Mouse (Mus musculus): ENCODE results near the gene Tmem88b. TPM values are rescaled to one million over a fixed set of nuclear protein-coding genes. Genes with fewer than 3 reads are reported as not detected.
"Not testable (repeated sequence)": the region's sequence is repeated elsewhere in the genome, so short reads cannot be mapped to it uniquely, and the experiment has no call there.

The Tmem88b gene
- polyA plus RNA-seq, 1 experiment from 2014 or later, result 0.24 TPM

DNA sequence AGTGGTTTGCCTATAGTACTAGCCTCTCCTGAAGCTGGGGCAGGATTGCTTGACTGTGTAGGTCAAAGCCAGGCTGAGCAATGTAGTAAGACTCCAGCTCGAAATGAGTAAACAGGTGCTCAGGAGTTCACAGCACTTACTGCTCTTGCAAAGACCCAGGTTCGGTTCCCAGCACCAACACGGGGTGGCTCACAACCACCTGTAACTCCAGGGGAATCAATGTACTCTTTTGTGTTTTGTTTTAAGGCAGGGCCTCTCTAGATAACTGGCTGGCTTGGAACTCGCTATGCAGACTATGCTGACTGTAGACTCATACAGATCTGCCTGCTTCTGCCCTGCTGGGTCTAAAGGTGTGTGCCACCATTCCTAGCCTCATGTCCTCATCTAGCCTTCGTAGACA lies 43.0 kb downstream of the Tmem88b start:
- Histone ChIP-seq H3K4me3 (no peak overlapping the region), H3K9me3 (no peaks in the 10 kb centered on the region), H3K36me3 (replicated peaks) (peaks cover 93% of the 10 kb centered on the region), H3K27ac (no peak overlapping the region), H3K4me1 (peaks cover 10% of the 10 kb centered on the region), H3K27me3 (ENCODE audit: poor library complexity, severe bottlenecking) (no peaks in the 10 kb centered on the region)
- 91% methylated on average over 5 of the region's 5 CpGs for WGBS
- no peak for DNase-seq (ENCODE audit: extremely low spot score, low spot score)

DNA sequence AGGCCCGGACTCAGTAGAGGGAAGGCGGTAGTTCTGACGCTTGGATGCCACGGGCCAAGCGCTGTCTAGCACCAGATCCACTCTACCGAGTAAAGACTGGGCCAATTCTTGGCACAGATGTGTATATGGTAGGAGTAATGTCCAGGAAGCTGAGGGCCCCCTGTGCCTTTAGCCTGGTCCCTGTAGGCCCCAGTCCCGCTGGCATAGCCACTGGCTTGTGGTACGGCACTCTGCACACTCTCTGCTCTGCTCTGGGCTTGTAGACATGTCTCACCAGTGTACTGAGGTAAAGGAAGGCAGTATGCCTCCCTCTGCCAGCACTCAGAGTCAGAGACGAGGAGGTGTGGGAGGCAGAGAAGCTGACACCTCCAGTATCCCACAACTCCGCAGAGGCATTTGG lies 45.0 kb downstream of the Tmem88b start:
- H3K36me3 ChIP-seq (replicated peaks), result peaks cover 86% of the 10 kb centered on the region
- 92% methylated on average over 10 of the region's 10 CpGs for WGBS

GRCm38 (mm10) chr4:155739741-155740636 lies 45.7 kb downstream of the Tmem88b start:
- H3K4me1 ChIP-seq, result peaks cover 28% of the 10 kb centered on the region
- 84% methylated on average over 37 of the region's 37 CpGs for WGBS
- peaks cover 79% of the 10 kb centered on the region for H3K36me3 ChIP-seq (replicated peaks)
- no peaks in the 10 kb centered on the region for H3K9me3 ChIP-seq
- no peak for DNase-seq (ENCODE audit: extremely low spot score, low spot score)
- H3K27me3 ChIP-seq (ENCODE audit: poor library complexity, severe bottlenecking), result no peaks in the 10 kb centered on the region
- H3K27ac ChIP-seq, result no peak overlapping the region
- peak overlapping the region; percentile 16; the same call in 1 of the 2 replicates for H3K4me3 ChIP-seq

More for the DNA sequence above, 45.0 kb downstream of the Tmem88b start:
- H3K4me1 ChIP-seq, result peaks cover 24% of the 10 kb centered on the region
- H3K27me3 ChIP-seq (ENCODE audit: poor library complexity, severe bottlenecking); H3K4me3 ChIP-seq; H3K9me3 ChIP-seq; DNase-seq (ENCODE audit: extremely low spot score, low spot score); H3K27ac ChIP-seq: not testable (repeated sequence)

DNA sequence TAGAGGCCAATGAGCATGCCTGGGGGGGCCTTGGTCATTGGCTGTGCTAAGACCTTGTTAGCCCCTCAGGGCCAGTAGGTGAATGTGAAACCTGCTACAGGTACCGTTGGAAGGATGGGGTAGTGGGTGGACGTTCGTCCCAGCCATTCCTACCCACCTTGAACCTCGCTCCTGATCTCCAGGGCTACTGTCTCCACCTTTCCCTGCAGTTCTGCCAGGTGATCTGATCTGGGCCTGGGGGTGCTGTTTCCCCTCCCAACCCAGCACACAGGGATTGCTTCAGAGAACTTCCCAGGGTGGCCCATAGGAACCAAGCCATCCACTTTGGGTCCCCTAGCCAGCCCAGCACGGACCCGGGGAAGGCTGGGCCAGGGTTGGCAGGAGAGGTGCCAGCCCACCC lies 46.5 kb downstream of the Tmem88b start:
- no peak for DNase-seq (ENCODE audit: extremely low spot score, low spot score)
- 80% methylated on average over 6 of the region's 6 CpGs for WGBS
- H3K27ac ChIP-seq, result no peak overlapping the region
- no peak overlapping the region for H3K4me3 ChIP-seq
- H3K36me3 ChIP-seq (replicated peaks), result peaks cover 71% of the 10 kb centered on the region
- H3K27me3 ChIP-seq (ENCODE audit: poor library complexity, severe bottlenecking), result no peaks in the 10 kb centered on the region
- H3K9me3 ChIP-seq, result no peaks in the 10 kb centered on the region
- peaks cover 34% of the 10 kb centered on the region for H3K4me1 ChIP-seq

DNA sequence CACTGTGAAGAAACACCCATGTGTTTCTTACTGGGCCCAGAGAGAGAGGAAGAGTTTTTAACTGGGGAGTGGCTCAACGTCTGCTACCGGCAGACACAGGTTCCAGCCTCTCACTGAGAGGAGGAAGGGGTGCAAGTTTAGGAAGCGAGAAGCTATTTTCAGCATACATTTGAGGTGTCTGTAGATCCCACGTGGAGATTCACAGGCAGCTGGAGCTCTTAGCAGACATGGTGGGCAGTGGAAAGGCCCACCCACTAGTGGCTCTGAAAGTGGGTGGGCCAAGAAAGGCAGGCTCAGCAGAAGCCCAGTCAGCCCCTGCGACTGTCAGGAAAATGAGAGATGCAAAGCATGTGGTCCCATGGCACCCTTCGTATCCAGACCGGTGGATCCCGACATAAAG lies 47.4 kb downstream of the Tmem88b start:
- H3K36me3 ChIP-seq (replicated peaks), result peaks cover 66% of the 10 kb centered on the region
- no peak overlapping the region for H3K4me3 ChIP-seq
- H3K27me3 ChIP-seq (ENCODE audit: poor library complexity, severe bottlenecking), result no peaks in the 10 kb centered on the region
- H3K9me3 ChIP-seq, result no peaks in the 10 kb centered on the region
- peaks cover 43% of the 10 kb centered on the region for H3K4me1 ChIP-seq
- WGBS, result 68% methylated on average over 8 of the region's 8 CpGs
- no peak for DNase-seq (ENCODE audit: extremely low spot score, low spot score)
- H3K27ac ChIP-seq, result no peak overlapping the region

DNA sequence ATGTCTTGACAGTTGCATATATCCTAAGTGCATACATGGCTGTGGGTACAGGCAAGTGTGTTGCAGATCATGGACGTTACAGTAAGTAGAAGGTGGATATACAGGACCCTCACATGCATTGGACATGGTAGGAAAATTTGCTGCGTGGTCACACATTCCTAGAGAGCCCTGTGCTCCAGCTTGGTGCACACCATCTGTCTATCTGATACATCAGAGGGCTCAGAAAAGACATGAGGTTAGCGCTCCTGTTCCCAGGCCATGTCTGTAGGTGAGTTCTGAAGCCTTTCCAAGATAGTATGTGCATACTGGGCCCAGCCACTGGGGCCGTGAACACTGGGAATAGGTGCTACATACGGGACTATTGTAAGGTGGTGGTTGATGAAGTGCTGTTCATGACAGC lies 49.3 kb downstream of the Tmem88b start:
- no peaks in the 10 kb centered on the region for H3K27me3 ChIP-seq (ENCODE audit: poor library complexity, severe bottlenecking)
- WGBS, result 91% methylated on average over 5 of the region's 5 CpGs
- no peak for DNase-seq (ENCODE audit: extremely low spot score, low spot score)
- H3K27ac ChIP-seq, result no peak overlapping the region
- H3K36me3 ChIP-seq (replicated peaks), result peaks cover 66% of the 10 kb centered on the region
- peaks cover 44% of the 10 kb centered on the region for H3K4me1 ChIP-seq
- no peaks in the 10 kb centered on the region for H3K9me3 ChIP-seq
- peak overlapping the region; percentile 83 for H3K4me3 ChIP-seq

DNA sequence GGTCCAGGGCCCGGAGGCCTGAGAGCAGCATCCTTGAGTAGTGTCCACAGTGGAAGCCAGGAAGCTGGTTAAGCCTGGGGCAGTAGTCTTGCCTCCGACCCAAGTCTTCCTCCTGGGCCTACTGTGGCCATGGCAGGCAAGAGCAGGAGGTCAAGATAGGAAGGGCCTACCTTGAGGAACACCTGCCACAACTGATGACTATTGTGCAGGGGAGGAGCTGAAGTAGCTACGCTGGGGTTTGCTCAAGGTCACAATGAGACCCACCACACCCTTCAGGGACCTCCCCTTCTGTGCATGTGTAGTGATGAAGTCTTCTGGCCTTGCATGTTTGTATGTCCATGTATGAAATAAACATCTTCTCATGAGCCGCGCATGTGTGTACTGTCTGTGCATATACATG lies 49.9 kb downstream of the Tmem88b start:
- Histone ChIP-seq H3K27me3 (ENCODE audit: poor library complexity, severe bottlenecking) (no peaks in the 10 kb centered on the region), H3K4me3 (peak overlapping the region; percentile 83), H3K4me1 (peaks cover 44% of the 10 kb centered on the region), H3K9me3 (no peaks in the 10 kb centered on the region), H3K27ac (peak overlapping the region; percentile 94), H3K36me3 (replicated peaks) (peaks cover 66% of the 10 kb centered on the region)
- no peak for DNase-seq (ENCODE audit: extremely low spot score, low spot score)
- 67% methylated on average over 5 of the region's 5 CpGs for WGBS

GRCm38 (mm10) chr4:155734951-155735702 lies 50.5 kb downstream of the Tmem88b start:
- H3K27me3 ChIP-seq (ENCODE audit: poor library complexity, severe bottlenecking), result no peaks in the 10 kb centered on the region
- peak overlapping the region; percentile 94 for H3K27ac ChIP-seq
- peak; percentile 52 for DNase-seq (ENCODE audit: extremely low spot score, low spot score)
- WGBS, result under 1% methylated on average over 64 of the region's 79 CpGs
- H3K9me3 ChIP-seq, result no peaks in the 10 kb centered on the region
- peaks cover 44% of the 10 kb centered on the region for H3K4me1 ChIP-seq
- H3K4me3 ChIP-seq, result peak overlapping the region; percentile 83
- peaks cover 63% of the 10 kb centered on the region for H3K36me3 ChIP-seq (replicated peaks)

- H3K36me3 ChIP-seq (replicated peaks), result peaks cover 62% of the 10 kb centered on the region
- WGBS, result under 1% methylated on average over 29 of the region's 35 CpGs
These were observed 51.2 kb downstream of the Tmem88b start, which contains the start of gene Tmem240 for GRCm38 (mm10) chr4:155734350-155734941. Tmem240 (plus strand) TSS chr4:155734800.

DNA sequence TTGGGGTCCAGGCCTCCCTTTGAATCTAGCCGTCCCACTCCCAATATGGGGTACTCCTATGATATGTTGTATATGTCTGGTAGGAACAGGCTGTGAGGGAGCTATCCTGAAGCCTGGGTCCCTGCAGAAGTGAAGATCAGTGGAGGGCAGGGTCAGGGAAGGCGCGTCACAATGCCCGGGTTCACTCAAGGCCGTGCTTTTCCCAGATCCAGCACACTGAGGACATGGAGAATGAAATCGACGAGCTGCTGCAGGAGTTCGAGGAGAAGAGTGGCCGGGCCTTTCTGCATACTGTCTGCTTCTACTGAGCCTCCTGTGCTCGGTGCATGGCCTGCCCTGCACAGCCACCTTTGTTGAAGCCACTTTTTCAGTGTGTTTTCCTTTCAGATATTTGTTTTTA lies 52.4 kb downstream of the Tmem88b start:
- Histone ChIP-seq H3K9me3 (no peaks in the 10 kb centered on the region), H3K36me3 (replicated peaks) (peaks cover 60% of the 10 kb centered on the region), H3K27me3 (ENCODE audit: poor library complexity, severe bottlenecking) (no peaks in the 10 kb centered on the region), H3K4me3 (no peak overlapping the region), H3K27ac (no peak overlapping the region), H3K4me1 (peaks cover 41% of the 10 kb centered on the region)
- WGBS, result 89% methylated on average over 10 of the region's 10 CpGs
- no peak for DNase-seq (ENCODE audit: extremely low spot score, low spot score)

More at GRCm38 (mm10) chr4:155734350-155734941, 51.2 kb downstream of the Tmem88b start, which contains the start of gene Tmem240:
- DNase-seq (ENCODE audit: extremely low spot score, low spot score), result peak; percentile 89
- Histone ChIP-seq H3K27ac (peak within 1 kb of the TSS; percentile 94), H3K4me3 (peak within 1 kb of the TSS; percentile 83), H3K27me3 (ENCODE audit: poor library complexity, severe bottlenecking) (no peaks in the 10 kb centered on the region), H3K9me3 (no peaks in the 10 kb centered on the region), H3K4me1 (peaks cover 44% of the 10 kb centered on the region)
